Mouse (Mus musculus) cerebellum, postnatal 36 days (tissue): ENCODE results near the gene D11Wsu47e.
"Not testable (repeated sequence)": the region's sequence is repeated elsewhere in the genome, so short reads cannot be mapped to it uniquely, and the experiment has no call there.

Source experiments
- DNase-seq, 2 experiments: peaks; one replicate each; pipeline ENCODE4 v3.0.0; 2021 to 2022; ENCODE audit warnings: mixed read lengths in 2 of 2

The D11Wsu47e gene

GRCm38 (mm10) chr11:113683957-113684706 is at the start of gene D11Wsu47e, which contains the start of gene Fam104a:
Gene D11Wsu47e (plus strand): TSS chr11:113684412.
Gene Fam104a (minus strand): TSS chr11:113684155.
- DNase-seq: peak; percentile 94 to 96

DNA sequence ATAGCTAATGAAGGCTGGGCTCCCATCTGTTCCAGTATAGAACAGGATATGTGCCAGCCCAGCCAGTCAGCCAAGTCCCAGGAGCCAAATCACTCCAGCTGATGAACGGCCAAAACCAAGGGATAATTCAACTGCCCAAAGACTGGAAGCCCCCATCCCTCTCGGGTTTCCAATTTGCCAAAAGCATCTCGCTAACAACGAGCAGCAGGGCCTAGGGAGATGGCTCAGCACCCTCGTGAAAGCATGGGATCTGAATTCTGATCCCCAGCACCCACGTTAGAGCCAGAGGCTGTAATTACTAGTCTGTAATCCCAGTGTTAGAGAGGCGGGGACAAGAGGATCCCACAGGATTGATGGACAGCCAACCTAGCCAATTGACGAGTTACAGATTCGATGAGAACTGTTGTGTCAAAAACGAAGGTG is 49.5 kb upstream of the D11Wsu47e start:
- no peak for DNase-seq

DNA sequence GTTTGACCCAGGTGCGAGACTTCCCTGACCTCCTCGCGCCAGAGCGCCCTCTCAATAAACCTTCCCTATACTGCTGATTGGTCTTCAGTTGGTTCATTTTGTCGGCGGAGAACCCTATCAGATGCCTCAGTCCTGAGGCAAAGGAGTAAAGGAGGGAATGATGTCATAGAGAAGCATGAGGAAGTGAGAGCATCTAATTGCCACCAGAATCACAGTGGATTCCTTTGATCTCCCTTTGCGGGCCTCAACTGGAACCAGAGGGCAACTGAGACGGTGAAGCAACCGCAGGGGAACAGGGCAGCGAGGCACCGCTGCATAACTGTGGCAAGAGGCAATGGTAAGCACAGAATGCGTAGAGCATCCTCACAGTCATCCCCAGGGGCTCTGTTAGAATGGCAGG is 45.5 kb upstream of the D11Wsu47e start:
- DNase-seq: no peak

- no peak for DNase-seq
These were observed 39.0 kb upstream of the D11Wsu47e start for GRCm38 (mm10) chr11:113645181-113645580.

- peak; percentile 81 to 89 for DNase-seq
These were observed 36.1 kb upstream of the D11Wsu47e start for GRCm38 (mm10) chr11:113648152-113648551.

DNA sequence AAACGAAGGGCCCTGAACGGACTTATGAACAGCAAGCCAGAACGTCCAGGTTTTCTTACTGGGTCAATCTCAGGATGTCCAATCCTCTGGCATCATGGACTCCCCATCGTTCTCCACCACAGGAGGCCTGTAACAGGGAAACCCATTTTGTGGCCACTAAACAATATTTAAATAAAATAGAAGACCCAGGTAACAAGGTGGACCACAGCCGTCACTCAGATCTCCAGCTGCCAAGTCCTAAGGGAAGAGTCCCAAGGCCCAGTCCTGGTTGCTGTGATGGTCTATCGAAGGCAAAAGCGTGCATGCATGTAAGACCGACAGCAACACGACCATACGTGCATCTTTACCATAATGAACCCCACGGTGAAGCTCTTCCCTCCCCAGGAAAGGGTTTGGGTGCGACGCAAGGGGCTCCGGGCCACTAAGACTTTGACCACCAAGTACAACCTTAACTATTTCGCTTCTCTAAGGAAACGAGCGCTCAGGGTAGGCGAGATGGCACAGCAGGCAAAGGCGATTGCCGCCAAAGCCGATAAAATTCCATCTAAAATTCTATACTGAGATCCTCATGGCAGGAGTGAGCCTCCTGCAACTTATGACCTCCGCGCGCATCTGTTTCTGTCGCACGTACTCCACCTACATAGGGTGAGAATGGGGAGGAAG is 35.4 kb upstream of the D11Wsu47e start, which contains the start of gene Cog1:
Gene Cog1 (plus strand): TSS at position 480 of the 663 bp plus-strand sequence.
- DNase-seq: no peak

DNA sequence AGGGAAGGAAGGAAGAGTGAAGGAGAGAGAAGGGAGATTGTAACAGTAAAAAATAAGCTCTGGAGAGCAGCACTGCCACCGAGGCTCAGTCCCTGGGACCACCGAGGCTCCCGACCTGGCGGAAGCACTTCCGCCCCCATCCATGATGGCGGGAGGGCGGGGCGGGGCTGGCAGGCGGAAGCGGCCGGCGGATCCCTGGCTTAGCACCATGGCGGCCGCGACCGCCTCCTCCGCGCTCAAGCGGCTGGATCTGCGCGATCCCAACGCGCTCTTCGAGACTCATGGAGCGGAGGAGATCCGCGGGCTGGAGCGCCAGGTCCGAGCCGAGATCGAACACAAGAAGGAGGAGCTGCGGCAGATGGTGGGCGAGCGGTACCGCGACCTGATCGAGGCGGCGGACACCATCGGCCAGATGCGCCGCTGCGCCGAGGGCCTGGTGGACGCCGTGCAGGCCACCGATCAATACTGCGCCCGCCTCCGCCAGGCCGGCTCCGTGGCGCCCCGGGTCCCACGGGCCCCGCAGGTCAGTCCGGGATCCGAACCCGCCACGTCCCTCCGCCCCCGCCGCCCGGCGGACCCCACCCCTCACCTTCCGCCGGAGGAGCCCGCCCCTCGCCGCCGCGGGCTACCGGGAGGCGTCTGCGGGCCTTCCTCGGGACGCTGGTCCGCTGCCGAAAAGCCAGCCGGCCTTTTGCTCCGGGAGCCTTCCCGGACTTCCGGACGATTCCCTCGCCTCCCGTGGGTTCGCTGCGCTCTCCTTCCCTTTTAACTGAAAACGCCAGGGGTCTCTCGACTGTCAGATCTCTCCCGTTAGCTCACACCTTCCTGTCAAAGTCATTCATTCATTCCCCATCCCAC is 34.6 kb upstream of the D11Wsu47e start, which contains the start of gene Slc39a11:
Gene Slc39a11 (minus strand): TSS at position 727 of the 858 bp plus-strand sequence.
- DNase-seq: peak; percentile 67 to 71

GRCm38 (mm10) chr11:113651206-113651906 is 32.9 kb upstream of the D11Wsu47e start:
- DNase-seq: peak; percentile 55 to 60

DNA sequence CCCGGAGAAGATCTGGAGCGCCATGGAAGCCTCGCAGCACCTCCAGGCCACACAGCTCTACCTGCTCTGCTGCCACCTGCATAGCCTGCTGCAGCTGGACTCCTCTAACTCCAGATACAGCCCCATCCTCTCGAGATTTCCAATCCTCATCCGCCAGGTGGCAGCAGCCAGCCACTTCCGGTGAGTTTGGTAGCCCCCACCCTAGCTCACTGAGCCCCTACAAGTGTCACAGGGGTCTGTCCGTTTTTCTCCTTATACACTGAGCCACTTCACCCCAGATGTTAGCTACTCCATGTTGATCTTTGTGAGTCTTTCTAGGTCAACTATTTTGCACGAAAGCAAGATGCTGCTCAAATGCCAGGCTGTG is 32.3 kb upstream of the D11Wsu47e start:
- DNase-seq: peak in 1 of 2 experiments; percentile 61

DNA sequence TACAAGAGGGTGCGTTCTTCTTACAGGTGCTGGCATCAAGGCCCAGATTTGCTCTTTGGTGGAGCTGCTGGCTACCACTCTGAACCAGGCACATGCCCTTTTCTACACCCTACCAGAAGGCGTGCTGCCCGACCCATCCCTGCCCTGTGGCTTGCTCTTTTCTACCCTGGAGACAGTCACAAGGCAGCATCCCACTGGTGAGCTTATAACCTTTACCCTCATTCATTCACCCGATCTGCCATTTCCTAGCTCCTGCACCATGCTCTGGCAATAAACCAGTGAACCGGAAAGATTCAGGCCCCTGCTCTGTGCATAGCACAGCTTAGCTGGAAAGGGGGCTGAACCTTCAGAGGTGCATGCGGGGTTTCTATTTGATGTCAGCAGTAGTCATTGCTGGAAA is 31.7 kb upstream of the D11Wsu47e start:
- DNase-seq: no peak

DNA sequence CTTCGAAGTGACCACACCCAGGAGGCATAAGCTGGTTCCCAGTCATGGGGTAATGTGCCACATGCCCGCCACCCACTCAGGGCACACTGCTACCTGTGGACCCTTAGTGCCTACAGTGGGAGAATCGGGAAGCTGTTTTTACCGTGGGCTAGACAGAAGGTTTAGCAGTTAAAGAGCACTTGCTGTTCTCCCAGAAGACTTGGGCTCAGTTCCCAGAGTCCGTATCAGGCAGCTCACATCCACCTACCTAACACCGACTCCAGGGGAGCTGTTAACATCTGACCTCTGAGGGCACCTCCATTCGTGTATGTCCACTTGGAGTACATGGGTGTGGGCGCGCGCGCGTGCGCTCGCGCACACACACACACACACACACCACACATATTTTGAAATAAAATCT is 30.1 kb upstream of the D11Wsu47e start:
- no peak for DNase-seq

DNA sequence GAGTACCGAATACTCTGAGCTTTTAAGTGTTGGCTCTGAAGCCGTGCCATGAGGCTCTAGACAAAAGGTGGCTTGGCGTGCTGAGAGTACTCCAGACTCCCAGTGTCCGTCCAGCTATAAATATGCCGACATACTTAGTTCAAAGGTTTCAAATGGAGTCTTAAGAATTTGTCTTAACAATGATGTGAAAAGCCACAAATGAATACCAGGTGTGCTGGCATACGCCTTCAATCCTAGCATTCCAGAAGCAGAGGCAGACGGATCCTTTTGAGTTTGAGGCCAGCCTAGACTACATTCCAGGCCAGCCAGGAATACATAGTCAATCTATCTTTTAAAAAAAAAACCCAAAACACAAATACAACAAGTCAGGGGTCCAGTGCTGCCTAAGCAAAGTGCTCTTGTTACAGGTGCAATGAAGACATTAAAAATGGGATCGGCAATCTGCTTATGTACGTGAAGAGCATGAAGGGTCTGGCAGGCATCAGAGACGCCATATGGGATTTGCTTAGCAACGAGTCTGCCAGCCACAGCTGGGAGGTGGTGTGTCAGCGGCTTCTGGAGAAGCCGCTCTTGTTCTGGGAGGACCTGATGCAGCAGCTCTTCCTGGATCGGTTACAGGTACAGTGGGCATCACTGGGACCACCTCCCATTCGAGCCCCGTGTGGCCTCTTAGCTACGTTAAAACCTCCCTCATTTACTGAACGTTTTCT is 29.5 kb upstream of the D11Wsu47e start:
- DNase-seq: no peak

DNA sequence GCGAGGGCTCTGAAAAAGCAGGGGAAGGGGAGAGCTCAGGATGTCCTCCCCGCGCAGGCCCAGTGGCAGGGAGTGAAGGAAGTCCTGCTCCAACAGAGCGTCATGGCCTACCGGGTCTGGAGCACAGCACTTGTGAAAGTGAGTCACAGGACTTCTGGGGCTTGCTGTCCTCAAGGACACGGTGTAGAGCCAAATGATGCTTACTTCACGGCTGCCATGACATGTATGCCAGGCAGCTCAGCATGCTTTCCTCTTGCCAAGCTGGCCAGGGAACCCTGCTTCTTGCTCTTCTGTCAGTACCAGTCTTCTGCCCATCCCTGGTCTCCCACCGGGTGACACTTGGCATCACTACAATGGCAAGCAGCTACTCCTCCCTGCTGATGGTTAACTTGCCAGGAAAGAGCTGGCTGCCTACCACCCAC is 27.7 kb upstream of the D11Wsu47e start:
- DNase-seq: peak; percentile 92 to 93

DNA sequence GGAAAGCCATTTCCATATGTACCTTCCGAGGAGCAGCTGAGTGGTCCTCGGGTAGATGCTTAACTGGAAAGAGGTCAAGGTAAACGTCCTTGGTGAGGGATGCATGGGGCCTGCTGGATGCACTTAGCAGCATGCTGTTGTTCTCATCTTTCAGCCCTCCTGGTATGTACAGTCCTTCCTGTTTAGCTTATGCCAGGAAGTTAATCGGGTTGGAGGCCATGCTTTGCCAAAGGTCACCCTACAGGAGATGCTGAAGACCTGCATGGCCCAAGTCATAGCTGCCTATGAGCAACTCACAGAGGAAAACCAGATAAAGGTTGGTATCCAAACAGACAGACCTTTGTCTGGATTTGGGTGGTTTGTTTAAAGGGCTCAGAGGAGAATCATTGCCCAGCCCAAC is 27.0 kb upstream of the D11Wsu47e start:
- DNase-seq: no peak

- DNase-seq: no peak
These were observed 25.9 kb upstream of the D11Wsu47e start for GRCm38 (mm10) chr11:113658319-113658718.

DNA sequence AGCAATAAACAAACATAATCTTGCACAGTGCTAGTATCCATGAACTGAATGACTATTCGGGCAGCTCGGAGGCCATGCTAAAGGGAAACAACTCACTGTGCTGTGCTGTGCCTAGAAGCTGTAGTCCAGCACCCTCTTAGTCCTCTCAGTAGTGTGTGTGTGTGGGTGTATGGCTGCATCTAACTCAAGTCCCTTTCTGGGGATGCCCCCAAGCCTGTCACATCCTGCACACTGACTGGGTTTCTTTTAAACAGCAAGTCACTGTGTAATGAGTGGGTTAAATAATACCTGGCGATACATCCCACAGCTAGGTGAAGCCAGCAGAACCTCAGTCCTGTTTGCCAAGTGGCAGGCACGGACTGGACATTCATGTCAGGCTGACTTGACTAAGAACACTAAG is 25.4 kb upstream of the D11Wsu47e start:
- DNase-seq: no peak

DNA sequence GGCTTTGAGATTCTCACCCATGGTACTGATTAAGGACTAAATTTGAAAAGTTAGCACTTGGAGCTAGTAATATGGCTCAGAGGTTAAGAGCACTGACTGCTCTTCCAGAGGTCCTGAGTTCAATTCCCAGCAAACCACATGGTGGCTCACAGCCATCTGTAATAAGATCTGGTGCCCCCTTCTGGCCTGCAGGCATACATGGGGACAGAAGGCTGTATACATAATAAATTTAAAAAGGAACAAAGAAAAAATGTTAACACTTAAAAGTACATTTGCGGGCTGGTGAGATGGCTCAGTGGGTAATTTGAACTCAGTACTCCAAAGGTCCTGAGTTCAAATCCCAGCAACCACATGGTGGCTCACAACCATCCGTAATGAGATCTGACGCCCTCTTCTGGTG is 24.0 kb upstream of the D11Wsu47e start:
- not testable (repeated sequence) for DNase-seq

DNA sequence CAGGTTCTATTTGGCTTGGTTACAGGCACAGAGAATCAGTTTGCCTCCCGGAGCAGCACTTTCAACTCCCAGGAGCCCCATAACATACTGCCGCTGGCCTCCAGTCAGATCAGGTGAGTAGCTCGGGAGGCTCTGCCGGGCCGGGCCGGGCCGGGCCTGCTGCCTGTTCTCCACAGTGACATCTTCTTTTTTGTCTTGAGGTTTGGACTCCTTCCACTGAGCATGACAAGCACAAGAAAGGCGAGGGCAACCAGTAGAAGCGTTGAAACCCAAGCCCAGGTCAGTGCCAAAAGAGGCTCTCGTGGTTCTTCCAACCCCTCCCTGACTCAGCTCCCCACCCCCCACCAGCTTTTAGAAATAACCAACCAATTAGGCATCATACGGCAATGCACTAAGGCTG is 23.3 kb upstream of the D11Wsu47e start:
- DNase-seq: no peak

GRCm38 (mm10) chr11:113661835-113662351 is 22.3 kb upstream of the D11Wsu47e start:
- DNase-seq: no peak

DNA sequence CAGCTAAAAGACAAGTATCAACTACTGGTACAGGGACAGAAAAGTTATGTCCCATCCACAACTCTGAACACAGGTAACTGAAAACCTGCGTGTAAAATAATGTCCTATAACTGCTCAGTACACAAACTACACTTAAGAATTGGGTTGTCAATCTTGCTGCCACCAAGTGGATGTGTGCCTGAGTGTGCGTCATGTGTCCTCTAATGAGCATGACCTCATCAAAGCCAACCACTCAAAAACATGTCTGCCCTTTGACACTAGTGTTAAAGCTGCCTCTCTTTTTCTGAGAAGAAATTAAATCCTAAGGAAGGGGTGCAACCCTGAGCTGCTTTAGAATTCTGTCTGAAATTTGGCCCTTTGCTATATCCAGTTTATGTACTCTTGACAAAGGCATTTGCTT is 19.9 kb upstream of the D11Wsu47e start:
- DNase-seq: no peak

DNA sequence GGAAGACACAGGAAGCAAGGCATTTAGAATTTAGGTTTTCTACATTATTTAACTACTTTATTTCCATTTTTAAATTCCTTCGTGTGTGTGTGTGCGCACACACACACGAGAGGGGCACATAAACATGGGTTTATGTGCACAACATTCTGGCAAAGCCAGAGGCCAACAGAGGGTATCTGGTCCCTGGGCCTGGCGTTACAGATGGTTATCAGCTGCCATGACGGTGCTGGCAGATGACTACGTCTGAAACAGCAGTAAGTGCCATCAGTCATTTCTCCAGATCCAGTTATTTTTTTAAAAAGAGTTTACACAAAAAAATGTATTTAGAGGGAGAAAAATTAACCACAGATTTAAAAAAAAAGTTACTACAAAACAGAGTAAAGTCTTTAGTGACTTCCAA is 18.0 kb upstream of the D11Wsu47e start:
- DNase-seq: no peak

GRCm38 (mm10) chr11:113666648-113667047 is 17.6 kb upstream of the D11Wsu47e start:
- no peak for DNase-seq
